Mouse (Mus musculus) right cerebral cortex, postnatal 36 days (tissue): ENCODE measurements around the gene Zfp784.

Source experiments
- DNase-seq, 2 experiments: peaks; one replicate each; pipeline ENCODE4 v3.0.0; 2022; ENCODE audit warnings: low spot score in 2 of 2, mixed read lengths in 1 of 2

Gene Zfp784

DNA sequence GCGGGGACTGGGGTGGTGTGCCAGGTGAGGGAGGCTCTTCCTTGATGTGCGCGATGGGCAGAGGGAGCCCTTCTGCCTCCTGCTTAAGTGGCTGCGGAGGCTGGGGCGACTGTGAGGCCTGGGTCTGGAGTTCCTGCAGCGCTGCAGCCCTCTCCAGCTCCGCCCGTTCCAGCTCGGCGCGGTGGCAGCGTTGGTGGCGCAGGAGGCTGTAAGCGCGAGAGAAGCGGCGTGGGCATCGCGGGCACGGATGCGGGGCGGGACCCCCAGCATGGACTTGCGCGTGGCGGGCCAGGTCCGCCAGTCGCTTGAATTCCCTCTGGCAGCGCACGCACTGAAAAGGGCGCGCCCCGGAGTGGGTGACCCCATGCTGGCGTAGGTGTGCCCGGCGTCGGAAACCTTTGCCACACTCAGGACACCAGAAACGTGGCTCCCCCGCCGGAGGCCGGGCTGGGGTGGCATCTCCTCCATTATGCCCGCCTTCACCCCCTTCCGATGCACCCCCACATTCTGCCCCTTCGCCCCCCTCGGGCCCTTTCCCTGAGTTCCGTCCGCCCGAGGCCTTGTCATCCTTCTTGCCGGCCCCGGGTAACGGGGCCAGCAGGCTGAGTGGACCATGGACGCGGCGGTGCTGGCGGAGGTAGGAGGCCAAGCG lies 44.8 kb downstream of the Zfp784 start:
- no peak for DNase-seq

DNA sequence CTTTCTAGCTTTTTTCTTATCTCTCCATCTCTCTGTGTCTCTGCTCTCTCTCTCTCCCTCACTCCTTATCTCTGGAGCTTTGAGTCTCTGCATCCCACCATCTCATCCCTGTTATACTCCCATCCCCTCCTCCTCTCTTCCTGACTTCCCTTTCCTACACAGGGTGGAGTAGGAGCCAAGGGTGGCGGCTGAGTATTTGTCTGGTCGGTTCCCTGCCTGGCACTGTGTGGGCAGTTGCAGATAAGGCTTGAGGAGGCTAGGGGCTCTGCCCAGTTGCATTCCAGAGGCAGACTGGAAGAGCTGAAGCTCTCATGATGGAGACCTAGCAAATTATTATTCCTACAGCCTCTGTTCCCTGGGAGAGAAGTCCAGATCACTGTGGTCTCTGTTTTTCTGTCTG lies 50.0 kb downstream of the Zfp784 start:
- DNase-seq, result no peak
